Mouse (Mus musculus): ENCODE results near the gene Theg. TPM values are rescaled to one million over a fixed set of nuclear protein-coding genes. Genes with fewer than 3 reads are reported as not detected.
A peak's percentile ranks its signal among the peaks of the same experiment; 100 is the strongest.

The Theg gene
- polyA plus RNA-seq, 1 experiment from 2014 or later = not detected

GRCm38 (mm10) chr10:79545891-79546290 lies 41.2 kb downstream of the Theg start:
- no peaks in the 10 kb centered on the region for H3K4me1 ChIP-seq
- no peak for ATAC-seq (ENCODE audit: insufficient number of reproducible peaks, low FRiP score, low TSS enrichment, low read depth)
- no peaks in the 10 kb centered on the region for H3K9me3 ChIP-seq (replicated peaks)
- no peak overlapping the region for H3K9ac ChIP-seq
- WGBS = 90% methylated on average over 12 of the region's 12 CpGs
- H3K36me3 ChIP-seq = peaks cover 99% of the 10 kb centered on the region
- H3K4me2 ChIP-seq (replicated peaks) = no peak overlapping the region
- no peaks in the 10 kb centered on the region for H3K27me3 ChIP-seq
- H3K27ac ChIP-seq (replicated peaks) = no peak overlapping the region
- no peak overlapping the region for H3K4me3 ChIP-seq (replicated peaks)

- H3K36me3 ChIP-seq = peaks cover 100% of the 10 kb centered on the region
- ATAC-seq (ENCODE audit: insufficient number of reproducible peaks, low FRiP score, low TSS enrichment, low read depth) = no peak
- 86% methylated on average over 5 of the region's 5 CpGs for WGBS
- H3K4me2 ChIP-seq (replicated peaks) = no peak overlapping the region
- H3K27me3 ChIP-seq = no peaks in the 10 kb centered on the region
- H3K27ac ChIP-seq (replicated peaks) = no peak overlapping the region
- no peaks in the 10 kb centered on the region for H3K9me3 ChIP-seq (replicated peaks)
- H3K4me1 ChIP-seq = no peaks in the 10 kb centered on the region
- H3K4me3 ChIP-seq (replicated peaks) = no peak overlapping the region
- no peak overlapping the region for H3K9ac ChIP-seq
Observed at GRCm38 (mm10) chr10:79544631-79545030, 42.5 kb downstream of the Theg start.

GRCm38 (mm10) chr10:79543884-79544597 lies 43.1 kb downstream of the Theg start:
- no peak overlapping the region for H3K27ac ChIP-seq (replicated peaks)
- no peak for ATAC-seq (ENCODE audit: insufficient number of reproducible peaks, low FRiP score, low TSS enrichment, low read depth)
- no peaks in the 10 kb centered on the region for H3K27me3 ChIP-seq
- no peak overlapping the region for H3K4me3 ChIP-seq (replicated peaks)
- WGBS = 79% methylated on average over 9 of the region's 9 CpGs
- H3K4me2 ChIP-seq (replicated peaks) = no peak overlapping the region
- H3K4me1 ChIP-seq = no peaks in the 10 kb centered on the region
- H3K36me3 ChIP-seq = peaks cover 100% of the 10 kb centered on the region
- H3K9me3 ChIP-seq (replicated peaks) = no peaks in the 10 kb centered on the region
- no peak overlapping the region for H3K9ac ChIP-seq

- WGBS = 92% methylated on average over 11 of the region's 11 CpGs
Observed at GRCm38 (mm10) chr10:79542171-79542570, 45.0 kb downstream of the Theg start.

GRCm38 (mm10) chr10:79541522-79541921 lies 45.6 kb downstream of the Theg start:
- WGBS = 92% methylated on average over 15 of the region's 15 CpGs
- Histone ChIP-seq H3K9me3 (replicated peaks) (no peaks in the 10 kb centered on the region), H3K4me1 (no peaks in the 10 kb centered on the region), H3K9ac (no peak overlapping the region), H3K27ac (replicated peaks) (no peak overlapping the region), H3K27me3 (no peaks in the 10 kb centered on the region), H3K4me3 (replicated peaks) (no peak overlapping the region), H3K36me3 (peaks cover 84% of the 10 kb centered on the region), H3K4me2 (replicated peaks) (no peak overlapping the region)
- ATAC-seq (ENCODE audit: insufficient number of reproducible peaks, low FRiP score, low TSS enrichment, low read depth) = no peak

More at GRCm38 (mm10) chr10:79542171-79542570, 45.0 kb downstream of the Theg start:
- no peak overlapping the region for H3K9ac ChIP-seq
- H3K9me3 ChIP-seq (replicated peaks) = no peaks in the 10 kb centered on the region
- no peaks in the 10 kb centered on the region for H3K27me3 ChIP-seq
- H3K4me2 ChIP-seq (replicated peaks) = no peak overlapping the region
- peaks cover 91% of the 10 kb centered on the region for H3K36me3 ChIP-seq
- no peaks in the 10 kb centered on the region for H3K4me1 ChIP-seq
- no peak overlapping the region for H3K4me3 ChIP-seq (replicated peaks)
- H3K27ac ChIP-seq (replicated peaks) = no peak overlapping the region
- no peak for ATAC-seq (ENCODE audit: insufficient number of reproducible peaks, low FRiP score, low TSS enrichment, low read depth)

- H3K4me3 ChIP-seq (replicated peaks) = no peak overlapping the region
- no peaks in the 10 kb centered on the region for H3K27me3 ChIP-seq
- peak; percentile 12 for ATAC-seq (ENCODE audit: insufficient number of reproducible peaks, low FRiP score, low TSS enrichment, low read depth)
- H3K9me3 ChIP-seq (replicated peaks) = no peaks in the 10 kb centered on the region
- H3K9ac ChIP-seq = no peak overlapping the region
- no peaks in the 10 kb centered on the region for H3K4me1 ChIP-seq
- H3K36me3 ChIP-seq = peaks cover 76% of the 10 kb centered on the region
- H3K4me2 ChIP-seq (replicated peaks) = no peak overlapping the region
- no peak overlapping the region for H3K27ac ChIP-seq (replicated peaks)
- 92% methylated on average over 11 of the region's 11 CpGs for WGBS
Observed at GRCm38 (mm10) chr10:79540746-79541145, 46.4 kb downstream of the Theg start.

- no peak overlapping the region for H3K27ac ChIP-seq (replicated peaks)
- H3K36me3 ChIP-seq = peaks cover 68% of the 10 kb centered on the region
- ATAC-seq (ENCODE audit: insufficient number of reproducible peaks, low FRiP score, low TSS enrichment, low read depth) = no peak
- no peaks in the 10 kb centered on the region for H3K27me3 ChIP-seq
- H3K4me2 ChIP-seq (replicated peaks) = no peak overlapping the region
- H3K9me3 ChIP-seq (replicated peaks) = no peaks in the 10 kb centered on the region
- no peak overlapping the region for H3K9ac ChIP-seq
- H3K4me3 ChIP-seq (replicated peaks) = no peak overlapping the region
- no peaks in the 10 kb centered on the region for H3K4me1 ChIP-seq
- WGBS = 91% methylated on average over 16 of the region's 16 CpGs
Observed at GRCm38 (mm10) chr10:79539701-79540495, 47.2 kb downstream of the Theg start.

- Histone ChIP-seq H3K9me3 (replicated peaks) (no peaks in the 10 kb centered on the region), H3K4me3 (replicated peaks) (no peak overlapping the region), H3K4me1 (peaks cover 2% of the 10 kb centered on the region), H3K27me3 (no peaks in the 10 kb centered on the region), H3K27ac (replicated peaks) (no peak overlapping the region), H3K4me2 (replicated peaks) (no peak overlapping the region), H3K36me3 (peaks cover 58% of the 10 kb centered on the region), H3K9ac (no peak overlapping the region)
- no peak for ATAC-seq (ENCODE audit: insufficient number of reproducible peaks, low FRiP score, low TSS enrichment, low read depth)
- 56% methylated on average over 4 of the region's 4 CpGs for WGBS
Observed at GRCm38 (mm10) chr10:79538873-79539272, 48.3 kb downstream of the Theg start.

GRCm38 (mm10) chr10:79538323-79538722 lies 48.8 kb downstream of the Theg start:
- Histone ChIP-seq H3K9me3 (replicated peaks) (no peaks in the 10 kb centered on the region), H3K4me1 (peaks cover 8% of the 10 kb centered on the region), H3K36me3 (peaks cover 52% of the 10 kb centered on the region), H3K27me3 (no peaks in the 10 kb centered on the region), H3K4me2 (replicated peaks) (no peak overlapping the region), H3K27ac (replicated peaks) (no peak overlapping the region), H3K4me3 (replicated peaks) (no peak overlapping the region), H3K9ac (no peak overlapping the region)
- 80% methylated on average over 3 of the region's 3 CpGs for WGBS
- no peak for ATAC-seq (ENCODE audit: insufficient number of reproducible peaks, low FRiP score, low TSS enrichment, low read depth)

GRCm38 (mm10) chr10:79537781-79538180 lies 49.4 kb downstream of the Theg start:
- Histone ChIP-seq H3K9me3 (replicated peaks) (no peaks in the 10 kb centered on the region), H3K36me3 (peaks cover 47% of the 10 kb centered on the region), H3K4me3 (replicated peaks) (no peak overlapping the region), H3K9ac (no peak overlapping the region), H3K27ac (replicated peaks) (no peak overlapping the region), H3K4me1 (peaks cover 13% of the 10 kb centered on the region), H3K27me3 (no peaks in the 10 kb centered on the region), H3K4me2 (replicated peaks) (no peak overlapping the region)
- no peak for ATAC-seq (ENCODE audit: insufficient number of reproducible peaks, low FRiP score, low TSS enrichment, low read depth)
- WGBS = 86% methylated on average over 2 of the region's 2 CpGs

GRCm38 (mm10) chr10:79537271-79537670 lies 49.9 kb downstream of the Theg start:
- H3K4me3 ChIP-seq (replicated peaks) = no peak overlapping the region
- H3K9ac ChIP-seq = no peak overlapping the region
- H3K27ac ChIP-seq (replicated peaks) = no peak overlapping the region
- no peak overlapping the region for H3K4me2 ChIP-seq (replicated peaks)
- H3K9me3 ChIP-seq (replicated peaks) = no peaks in the 10 kb centered on the region
- peaks cover 42% of the 10 kb centered on the region for H3K36me3 ChIP-seq
- peaks cover 18% of the 10 kb centered on the region for H3K4me1 ChIP-seq
- no peaks in the 10 kb centered on the region for H3K27me3 ChIP-seq
- ATAC-seq (ENCODE audit: insufficient number of reproducible peaks, low FRiP score, low TSS enrichment, low read depth) = no peak
- 90% methylated on average over 7 of the region's 7 CpGs for WGBS
